Mouse (Mus musculus) bone marrow macrophage, adult 2 months (primary cell): ENCODE measurements around the gene Bckdhb.

Experiments
- CTCF ChIP-seq: IDR thresholded peaks from 2 replicates; pipeline ENCODE4 v1.5.1; 2012; ENCODE audit warnings: low read depth, mild to moderate bottlenecking, low read length, moderate library complexity
- POLR2A ChIP-seq: IDR thresholded peaks from 2 replicates; pipeline ENCODE4 v1.6.1; 2012; ENCODE audit warnings: mild to moderate bottlenecking, low read depth, low read length, borderline replicate concordance

DNA sequence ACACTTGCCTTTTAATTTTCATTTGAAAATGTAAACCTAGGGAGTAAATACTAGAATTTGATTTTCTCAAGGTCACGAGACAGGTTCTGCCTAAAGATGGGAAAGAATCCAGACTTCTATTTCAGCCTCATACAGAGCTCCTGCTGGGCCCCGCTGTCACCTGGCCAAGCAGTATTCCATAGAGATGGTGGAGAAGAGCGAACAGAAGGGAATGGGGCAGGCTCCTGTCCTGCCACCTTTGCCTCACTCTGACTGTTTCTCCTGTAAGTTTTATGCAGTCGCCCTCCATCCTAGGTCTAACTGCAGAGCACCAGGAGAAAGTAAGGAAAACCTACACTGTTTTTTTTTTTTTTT, 720 bp downstream of the Bckdhb start:
- no peak for TF ChIP-seq CTCF
- no peak for TF ChIP-seq POLR2A
